Mouse (Mus musculus) embryonic facial prominence, embryonic 13.5 days (tissue): Measurements from ENCODE around the gene Smoc1. TPM values are rescaled to one million over a fixed set of nuclear protein-coding genes. Genes with fewer than 3 reads are reported as not detected.

Experiments used
- ATAC-seq: fragments of 200-750 bp; cut with Nextera tagmentation; 2 replicates; pipeline ENCODE4 v1.8.0; 2017; ENCODE audit warnings: low read depth; ENCODE audit not compliant: insufficient number of reproducible peaks, insufficient read depth, low FRiP score, low TSS enrichment
- H3K27ac ChIP-seq: fragments of 300-500 bp; sonication (generic); 2 replicates; pipeline ENCODE4 v1.5.1; 2015; ENCODE audit warnings: moderate library complexity, mild to moderate bottlenecking, inconsistent platforms
- H3K27me3 ChIP-seq: fragments of 300-500 bp; sonication (generic); 2 replicates; pipeline ENCODE4 v1.6.1; 2015; ENCODE audit warnings: mild to moderate bottlenecking, inconsistent platforms
- H3K36me3 ChIP-seq: fragments of 300-500 bp; sonication (generic); 2 replicates; pipeline ENCODE4 v1.6.1; 2015; ENCODE audit warnings: mild to moderate bottlenecking, inconsistent platforms
- H3K4me1 ChIP-seq: fragments of 300-500 bp; sonication (generic); 2 replicates; pipeline ENCODE4 v1.6.1; 2015; ENCODE audit warnings: inconsistent platforms
- H3K4me2 ChIP-seq: fragments of 300-500 bp; sonication (generic); 2 replicates; pipeline ENCODE4 v1.6.1; 2015; ENCODE audit warnings: moderate library complexity, mild to moderate bottlenecking, inconsistent platforms
- H3K4me3 ChIP-seq: fragments of 300-500 bp; sonication (generic); 2 replicates; pipeline ENCODE4 v1.5.1; 2015; ENCODE audit warnings: mild to moderate bottlenecking, inconsistent platforms
- H3K9ac ChIP-seq: fragments of 300-500 bp; sonication (generic); 2 replicates; pipeline ENCODE4 v1.6.1; 2015; ENCODE audit warnings: mild to moderate bottlenecking, inconsistent platforms
- H3K9me3 ChIP-seq: fragments of 300-500 bp; sonication (generic); 2 replicates; pipeline ENCODE4 v1.6.1; 2016; ENCODE audit warnings: inconsistent platforms
- WGBS: fragments of 180-500 bp; shearing (Covaris S2); methylation state at CpG from one replicate; pipeline ENCODE4 v1.1.7; 2015; ENCODE audit warnings: mixed read lengths; 5-methylcytosine and 5-hydroxymethylcytosine counted together
- polyA plus RNA-seq: library from polyadenylated mRNA; unstranded; fragments of >200 nt; fragmentation: Nextera tagmentation; extraction: Ambion mirVana; gene quantifications from 2 replicates; pipeline ENCODE4 v1.2.1, GENCODE M21; 2015

The Smoc1 gene
- polyA plus RNA-seq, 1 experiment from 2014 or later = 15.5 TPM

DNA sequence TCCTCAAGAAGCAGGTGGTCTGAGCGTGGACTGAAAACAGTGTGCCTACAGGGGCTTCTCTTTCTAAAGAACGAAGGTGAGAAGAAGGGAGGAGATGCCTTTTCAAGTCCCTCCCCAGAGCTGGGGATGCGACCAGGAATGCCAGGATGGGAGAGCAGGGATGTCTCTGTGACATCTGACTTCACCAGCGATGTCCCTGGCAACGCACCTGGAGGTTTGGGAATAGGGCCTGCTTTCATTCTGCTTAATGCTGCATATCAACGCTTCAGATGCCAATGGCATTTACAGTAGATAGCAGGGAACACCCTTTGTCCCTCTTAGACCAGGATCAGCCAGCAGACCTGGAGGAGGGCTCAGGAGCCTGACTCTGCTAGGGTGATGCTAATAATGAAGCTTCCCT, 112.9 kb downstream of the Smoc1 start:
- Histone ChIP-seq H3K36me3 (no peaks in the 10 kb centered on the region), H3K4me1 (peaks cover 20% of the 10 kb centered on the region), H3K9ac (no peak overlapping the region), H3K4me3 (no peak overlapping the region), H3K27ac (no peak overlapping the region), H3K4me2 (no peak overlapping the region), H3K27me3 (no peaks in the 10 kb centered on the region), H3K9me3 (no peaks in the 10 kb centered on the region)
- ATAC-seq = no peak
- 91% methylated on average over 6 of the region's 6 CpGs for WGBS

DNA sequence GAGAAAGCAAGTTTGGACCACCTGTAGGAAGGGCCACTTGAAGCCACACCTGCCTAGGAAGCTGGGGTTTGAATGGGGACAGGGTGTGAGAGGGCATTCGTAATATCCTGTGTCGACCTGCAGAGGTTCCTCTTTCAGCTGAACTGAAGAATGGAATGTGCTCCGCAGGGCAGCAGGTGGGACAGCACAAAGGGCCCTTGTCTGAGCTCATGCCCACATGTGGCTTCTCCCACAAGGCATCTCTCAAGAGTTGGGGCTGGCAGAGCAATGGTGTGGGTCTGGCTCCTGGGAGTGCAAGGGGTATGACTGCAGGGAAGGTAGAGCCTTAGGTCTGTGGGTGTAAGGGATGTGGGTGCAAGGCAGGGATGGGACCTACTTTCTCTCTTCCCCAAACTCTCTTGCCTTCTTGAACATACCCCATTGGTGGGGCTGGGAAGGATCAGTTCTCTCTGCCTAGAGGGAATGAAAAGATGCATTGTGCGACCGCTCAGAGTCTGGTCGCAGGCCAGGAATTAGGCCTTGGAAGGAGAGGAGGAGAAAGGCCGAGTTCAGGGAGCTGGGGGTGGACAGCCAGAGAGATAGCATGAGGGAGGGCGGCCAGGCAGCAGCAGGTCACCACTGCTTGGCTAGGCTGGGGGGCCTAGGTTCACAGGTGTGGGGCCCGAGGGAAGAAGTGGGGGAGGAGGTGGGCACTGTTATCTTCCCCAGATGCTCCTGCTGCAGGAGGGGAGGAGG, 114.2 kb downstream of the Smoc1 start:
- Histone ChIP-seq H3K4me1 (peaks cover 20% of the 10 kb centered on the region), H3K9me3 (no peaks in the 10 kb centered on the region), H3K4me3 (no peak overlapping the region), H3K27me3 (no peaks in the 10 kb centered on the region), H3K4me2 (no peak overlapping the region), H3K27ac (peak overlapping the region; percentile 48; the same call in 1 of the 2 replicates), H3K9ac (no peak overlapping the region), H3K36me3 (no peaks in the 10 kb centered on the region)
- ATAC-seq = no peak; the same call in 1 of the 2 replicates
- 29% methylated on average over 9 of the region's 9 CpGs for WGBS

DNA sequence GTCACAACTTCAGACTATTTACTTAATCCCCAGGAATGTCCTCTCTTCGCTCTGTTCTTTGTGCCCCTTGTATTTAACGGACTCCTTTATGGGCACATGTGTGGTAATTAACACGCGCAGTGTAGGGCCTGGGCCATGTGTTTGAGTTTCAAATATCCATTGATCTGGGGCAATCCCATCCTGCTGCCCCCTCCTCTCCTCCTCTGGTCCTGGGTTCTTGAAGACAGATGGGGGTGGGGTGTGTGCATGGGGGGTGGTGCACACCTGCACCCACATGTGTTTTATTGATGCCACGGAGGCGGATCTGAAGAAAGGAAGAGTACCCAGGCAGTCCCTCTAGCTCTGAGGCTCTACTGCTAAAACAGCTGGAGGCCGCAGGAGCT, 114.7 kb downstream of the Smoc1 start:
- peak overlapping the region; percentile 48; the same call in 1 of the 2 replicates for H3K27ac ChIP-seq
- H3K27me3 ChIP-seq = no peaks in the 10 kb centered on the region
- no peak overlapping the region for H3K4me2 ChIP-seq
- 19% methylated on average over 7 of the region's 7 CpGs for WGBS
- no peaks in the 10 kb centered on the region for H3K36me3 ChIP-seq
- peak; percentile 48; the same call in 1 of the 2 replicates for ATAC-seq
- H3K4me1 ChIP-seq = peaks cover 20% of the 10 kb centered on the region
- no peak overlapping the region for H3K4me3 ChIP-seq
- no peak overlapping the region for H3K9ac ChIP-seq
- no peaks in the 10 kb centered on the region for H3K9me3 ChIP-seq

DNA sequence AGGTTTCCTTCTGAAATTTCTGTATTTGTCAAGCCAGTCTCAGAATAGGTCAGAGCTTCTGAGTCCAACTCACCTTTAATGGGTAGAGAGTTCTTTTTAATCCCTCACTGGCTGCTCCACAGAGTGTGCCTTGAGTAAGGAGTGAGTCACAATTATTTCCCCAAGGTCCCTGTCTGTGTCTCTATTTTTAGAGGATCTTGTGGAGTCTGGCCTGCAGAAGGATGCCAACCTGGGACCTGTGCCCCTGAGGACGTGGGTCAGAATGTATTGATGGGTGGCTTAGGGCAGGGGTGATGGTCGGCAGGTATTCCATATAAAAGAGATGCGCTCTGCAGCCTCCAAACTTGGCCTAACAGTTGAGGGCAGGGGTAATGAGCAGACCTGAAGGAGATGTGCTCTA, 115.6 kb downstream of the Smoc1 start:
- no peaks in the 10 kb centered on the region for H3K36me3 ChIP-seq
- peaks cover 16% of the 10 kb centered on the region for H3K4me1 ChIP-seq
- H3K9ac ChIP-seq = no peak overlapping the region
- H3K27ac ChIP-seq = no peak overlapping the region
- H3K4me3 ChIP-seq = no peak overlapping the region
- ATAC-seq = no peak
- WGBS = 88% methylated on average over 3 of the region's 3 CpGs
- no peaks in the 10 kb centered on the region for H3K9me3 ChIP-seq
- H3K4me2 ChIP-seq = no peak overlapping the region
- no peaks in the 10 kb centered on the region for H3K27me3 ChIP-seq

DNA sequence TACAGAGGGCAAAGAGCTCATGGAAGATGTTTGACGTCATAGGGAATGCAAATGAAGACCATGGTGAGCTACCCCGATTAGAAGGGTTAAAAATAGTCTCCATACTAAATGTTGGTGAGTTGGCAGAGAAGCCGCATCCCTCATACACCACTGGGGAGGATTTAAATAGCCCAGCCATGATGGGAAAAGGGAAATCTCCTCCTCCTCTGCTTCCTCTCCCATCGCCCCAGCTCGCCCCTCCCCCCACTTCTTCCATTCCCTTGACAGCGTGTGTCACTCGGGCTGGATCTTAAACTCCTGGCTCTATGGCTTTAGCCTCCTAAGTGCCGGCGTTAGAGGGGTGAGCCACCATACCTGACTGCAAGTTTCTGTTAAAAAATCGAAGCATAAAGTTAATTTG, 117.6 kb downstream of the Smoc1 start:
- 55% methylated on average over 10 of the region's 10 CpGs for WGBS
- Histone ChIP-seq H3K4me3 (no peak overlapping the region), H3K9ac (no peak overlapping the region), H3K27ac (no peak overlapping the region), H3K4me2 (no peak overlapping the region), H3K27me3 (no peaks in the 10 kb centered on the region), H3K9me3 (no peaks in the 10 kb centered on the region), H3K36me3 (no peaks in the 10 kb centered on the region), H3K4me1 (peaks cover 13% of the 10 kb centered on the region)
- no peak for ATAC-seq

DNA sequence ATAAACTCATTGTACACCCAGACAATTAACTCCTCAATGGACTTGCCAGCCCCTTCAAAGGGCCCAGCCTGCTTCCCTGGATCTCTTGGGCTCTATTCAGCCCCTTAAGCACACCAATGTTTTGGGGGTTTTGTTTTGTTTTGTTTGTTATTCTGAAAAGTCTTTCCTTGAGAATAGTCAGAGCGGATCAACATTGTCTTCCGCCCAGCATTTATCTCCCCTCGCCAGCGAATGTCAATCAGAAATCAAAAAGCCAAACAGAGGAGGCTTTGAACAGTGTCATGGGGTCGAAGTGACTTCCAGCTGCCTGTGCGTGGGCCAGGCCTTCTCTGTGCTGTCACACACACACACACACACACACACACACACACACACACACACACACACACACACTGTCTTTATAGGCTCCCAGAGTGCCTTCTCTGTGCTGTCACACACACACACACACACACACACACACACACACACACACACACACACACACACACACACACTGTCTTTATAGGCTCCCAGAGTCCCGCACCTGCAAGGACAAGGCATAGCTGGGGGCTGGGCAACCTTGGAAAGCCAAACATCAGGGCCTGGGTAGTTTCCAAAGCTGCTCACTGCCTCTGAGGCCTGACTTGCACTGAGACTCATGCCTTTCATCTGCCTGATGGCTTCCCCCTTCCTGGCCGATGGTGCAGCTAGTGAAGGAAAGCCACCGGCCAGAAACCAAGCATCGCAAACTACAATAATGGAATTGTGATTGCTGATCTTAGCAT, 120.0 kb downstream of the Smoc1 start:
- 45% methylated on average over 10 of the region's 10 CpGs for WGBS
- Histone ChIP-seq H3K27me3 (no peaks in the 10 kb centered on the region), H3K9me3 (no peaks in the 10 kb centered on the region), H3K9ac (no peak overlapping the region), H3K4me1 (peaks cover 2% of the 10 kb centered on the region; the same call in 1 of the 2 replicates), H3K27ac (no peak overlapping the region), H3K4me3 (no peak overlapping the region), H3K36me3 (no peaks in the 10 kb centered on the region), H3K4me2 (no peak overlapping the region)
- no peak for ATAC-seq

DNA sequence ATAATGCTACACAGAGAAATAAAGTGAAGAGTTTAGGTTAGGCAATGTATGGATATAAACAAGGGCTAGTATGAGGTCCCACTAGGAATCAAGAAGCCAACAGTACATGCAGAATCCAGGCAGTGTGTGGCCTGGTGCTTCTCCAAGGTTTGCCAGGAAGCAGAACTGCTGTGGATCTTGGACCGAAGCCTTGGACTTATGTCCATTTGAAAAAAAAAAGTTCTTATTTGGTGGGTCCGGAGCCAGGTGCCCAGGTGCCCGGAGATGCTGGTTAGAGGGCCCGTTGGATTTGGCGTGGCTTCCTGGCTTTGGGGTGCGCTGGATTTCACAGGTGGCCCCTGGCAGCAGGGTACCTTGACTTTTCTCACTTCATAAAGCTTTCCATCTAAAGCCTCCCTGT, 121.3 kb downstream of the Smoc1 start:
- Histone ChIP-seq H3K4me3 (no peak overlapping the region), H3K9ac (no peak overlapping the region), H3K27me3 (no peaks in the 10 kb centered on the region), H3K4me2 (no peak overlapping the region), H3K9me3 (no peaks in the 10 kb centered on the region), H3K27ac (no peak overlapping the region), H3K36me3 (no peaks in the 10 kb centered on the region), H3K4me1 (no peaks in the 10 kb centered on the region)
- ATAC-seq = no peak
- 96% methylated on average over 6 of the region's 6 CpGs for WGBS

DNA sequence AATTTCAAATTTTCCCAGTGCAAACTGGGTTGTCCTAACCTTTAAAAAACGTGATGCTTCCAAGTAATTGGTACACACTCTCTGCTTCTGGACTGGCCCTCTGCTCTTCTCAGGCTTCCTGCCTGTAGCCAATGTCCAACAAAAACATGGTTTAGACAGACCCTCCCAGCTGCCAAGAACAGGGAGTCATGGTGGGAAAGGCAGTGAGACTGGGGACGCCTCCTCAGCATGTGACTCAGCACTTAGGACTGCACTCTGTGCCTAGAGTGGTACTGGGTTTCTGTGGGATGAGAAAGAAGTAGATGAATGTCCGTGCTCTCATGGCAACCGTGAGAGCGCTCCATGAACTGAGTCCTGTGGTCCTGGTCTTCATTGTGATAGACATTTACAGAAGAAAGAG, 124.3 kb downstream of the Smoc1 start:
- no peak overlapping the region for H3K4me2 ChIP-seq
- no peaks in the 10 kb centered on the region for H3K27me3 ChIP-seq
- H3K4me3 ChIP-seq = no peak overlapping the region
- H3K9ac ChIP-seq = no peak overlapping the region
- H3K27ac ChIP-seq = no peak overlapping the region
- H3K9me3 ChIP-seq = no peaks in the 10 kb centered on the region
- no peaks in the 10 kb centered on the region for H3K36me3 ChIP-seq
- no peak for ATAC-seq
- WGBS = 81% methylated on average over 5 of the region's 5 CpGs
- no peaks in the 10 kb centered on the region for H3K4me1 ChIP-seq

DNA sequence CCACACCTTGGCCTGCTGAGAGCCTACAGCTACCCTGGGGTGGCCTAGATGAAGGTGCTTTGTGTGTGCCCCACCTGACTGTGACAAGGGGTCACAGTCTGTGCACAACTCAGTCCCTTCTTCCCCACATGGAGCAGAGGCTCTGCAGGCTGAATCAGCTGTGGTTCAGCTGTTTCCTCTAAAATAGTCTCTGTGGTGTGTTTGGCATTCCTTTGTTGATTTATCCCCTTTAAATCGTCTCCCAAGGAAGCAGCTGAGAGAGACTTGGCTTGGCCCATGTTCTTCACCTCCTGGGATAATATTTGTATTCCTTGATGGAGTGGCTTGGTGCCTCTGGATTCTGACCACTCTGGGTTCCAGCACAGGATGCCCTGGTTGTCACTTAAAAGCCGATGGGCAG, 125.5 kb downstream of the Smoc1 start:
- no peak overlapping the region for H3K9ac ChIP-seq
- H3K4me3 ChIP-seq = no peak overlapping the region
- H3K4me2 ChIP-seq = no peak overlapping the region
- H3K4me1 ChIP-seq = no peaks in the 10 kb centered on the region
- no peaks in the 10 kb centered on the region for H3K9me3 ChIP-seq
- no peaks in the 10 kb centered on the region for H3K36me3 ChIP-seq
- H3K27me3 ChIP-seq = no peaks in the 10 kb centered on the region
- H3K27ac ChIP-seq = no peak overlapping the region
- no peak for ATAC-seq
- 61% methylated on average over 2 of the region's 2 CpGs for WGBS

DNA sequence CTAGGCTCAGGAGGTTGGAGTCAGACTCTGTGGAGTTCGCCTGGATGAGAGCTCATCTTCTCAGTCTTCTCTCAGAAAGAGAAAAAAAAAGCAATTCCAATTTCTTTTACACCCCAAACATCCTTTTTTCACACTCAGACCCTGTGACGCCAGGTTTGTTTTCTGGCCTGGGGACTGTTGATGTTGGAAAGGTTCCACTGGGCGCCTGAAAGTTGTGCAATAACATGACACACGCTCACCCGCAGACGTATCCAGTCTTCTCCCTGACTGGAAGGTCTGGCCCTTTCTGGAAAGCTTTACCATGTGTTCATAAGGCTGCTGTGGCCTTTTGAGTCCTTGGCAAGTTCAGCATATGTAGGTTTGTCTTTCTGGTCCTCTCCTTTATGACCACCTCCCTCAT, 129.1 kb downstream of the Smoc1 start:
- no peak overlapping the region for H3K4me3 ChIP-seq
- no peaks in the 10 kb centered on the region for H3K27me3 ChIP-seq
- no peak overlapping the region for H3K27ac ChIP-seq
- H3K36me3 ChIP-seq = no peaks in the 10 kb centered on the region
- no peak overlapping the region for H3K9ac ChIP-seq
- no peak for ATAC-seq
- no peak overlapping the region for H3K4me2 ChIP-seq
- WGBS = 84% methylated on average over 6 of the region's 6 CpGs
- no peaks in the 10 kb centered on the region for H3K4me1 ChIP-seq
- H3K9me3 ChIP-seq = no peaks in the 10 kb centered on the region

DNA sequence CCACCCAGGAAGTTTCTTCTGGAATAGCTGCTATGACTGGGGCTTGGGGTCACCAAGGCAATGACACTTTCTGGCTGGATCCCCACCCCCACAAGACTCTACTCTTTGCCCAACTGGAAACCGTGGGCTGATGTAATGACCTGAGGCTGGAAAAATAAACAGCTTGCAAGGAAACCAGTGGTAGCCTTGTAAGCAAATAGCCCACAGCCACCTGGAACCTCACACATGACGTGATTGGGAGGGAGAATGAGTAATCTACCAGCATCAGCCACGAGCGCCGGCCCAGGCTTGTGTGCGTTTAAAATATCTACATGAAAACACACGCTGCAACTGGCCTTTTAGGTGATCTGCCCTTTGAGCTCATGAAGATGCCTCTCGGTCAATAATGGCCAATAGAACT, 130.2 kb downstream of the Smoc1 start:
- H3K4me3 ChIP-seq = no peak overlapping the region
- H3K27ac ChIP-seq = no peak overlapping the region
- no peaks in the 10 kb centered on the region for H3K4me1 ChIP-seq
- no peak overlapping the region for H3K9ac ChIP-seq
- H3K4me2 ChIP-seq = no peak overlapping the region
- H3K9me3 ChIP-seq = no peaks in the 10 kb centered on the region
- no peaks in the 10 kb centered on the region for H3K27me3 ChIP-seq
- 81% methylated on average over 8 of the region's 8 CpGs for WGBS
- H3K36me3 ChIP-seq = no peaks in the 10 kb centered on the region
- ATAC-seq = no peak

DNA sequence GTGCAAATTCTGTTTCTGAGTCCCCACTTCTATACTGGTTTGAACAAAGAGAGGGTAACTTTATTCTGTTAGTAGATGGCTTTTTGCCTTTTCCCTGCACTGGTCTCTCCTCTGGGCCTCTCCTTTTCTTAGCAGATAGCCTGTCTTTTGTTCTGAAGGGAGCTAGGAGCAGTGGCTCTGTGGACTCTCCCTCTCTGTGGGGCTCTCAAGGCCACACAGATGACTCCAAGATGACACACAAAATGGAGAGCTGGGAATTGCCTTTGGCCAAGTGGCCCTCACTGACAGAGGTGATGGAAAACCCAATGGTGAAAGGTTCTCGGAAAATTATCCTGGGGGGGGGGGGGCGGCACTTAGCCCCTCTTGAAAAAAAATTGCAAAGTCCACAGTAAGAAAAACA, 133.3 kb downstream of the Smoc1 start:
- Histone ChIP-seq H3K4me1 (no peaks in the 10 kb centered on the region), H3K4me3 (no peak overlapping the region), H3K27ac (no peak overlapping the region), H3K4me2 (no peak overlapping the region), H3K9ac (no peak overlapping the region), H3K9me3 (no peaks in the 10 kb centered on the region), H3K36me3 (no peaks in the 10 kb centered on the region), H3K27me3 (no peaks in the 10 kb centered on the region)
- ATAC-seq = no peak
- 80% methylated on average over 2 of the region's 2 CpGs for WGBS
